Mouse (Mus musculus): ENCODE measurements around the gene Gm21987. TPM values are rescaled to one million over a fixed set of nuclear protein-coding genes. Genes with fewer than 3 reads are reported as not detected.

Gene Gm21987
- polyA plus RNA-seq, 1 experiment from 2014 or later: not detected

- Histone ChIP-seq H3K9me3 (replicated peaks) (no peaks in the 10 kb centered on the region), H3K36me3 (peaks cover 23% of the 10 kb centered on the region), H3K27ac (peak overlapping the region; percentile 96), H3K4me3 (peak overlapping the region; percentile 63), H3K9ac (peak overlapping the region; percentile 70), H3K4me2 (peak overlapping the region; percentile 70), H3K4me1 (peaks cover 89% of the 10 kb centered on the region), H3K27me3 (replicated peaks) (no peaks in the 10 kb centered on the region)
- ATAC-seq: 0 out of 2 replicates have a peak, but pooled peaks have one; percentile 7
- WGBS (ENCODE audit: insufficient replicate concordance): 51% methylated on average over 10 of the region's 10 CpGs
These were observed 27.7 kb downstream of the Gm21987 start for GRCm38 (mm10) chr16:38374379-38375140.

- peak overlapping the region; percentile 70 for H3K4me2 ChIP-seq
- 18% methylated on average over 7 of the region's 7 CpGs for WGBS (ENCODE audit: insufficient replicate concordance)
- peak overlapping the region; percentile 75 for H3K27ac ChIP-seq
- peak overlapping the region; percentile 70 for H3K9ac ChIP-seq
- peaks cover 23% of the 10 kb centered on the region for H3K36me3 ChIP-seq
- no peaks in the 10 kb centered on the region for H3K9me3 ChIP-seq (replicated peaks)
- H3K27me3 ChIP-seq (replicated peaks): no peaks in the 10 kb centered on the region
- peaks cover 88% of the 10 kb centered on the region for H3K4me1 ChIP-seq
- H3K4me3 ChIP-seq: peak overlapping the region; percentile 63
- ATAC-seq: peak; percentile 22; the same call in 1 of the 2 replicates
These were observed 28.3 kb downstream of the Gm21987 start for GRCm38 (mm10) chr16:38375182-38375581.

DNA sequence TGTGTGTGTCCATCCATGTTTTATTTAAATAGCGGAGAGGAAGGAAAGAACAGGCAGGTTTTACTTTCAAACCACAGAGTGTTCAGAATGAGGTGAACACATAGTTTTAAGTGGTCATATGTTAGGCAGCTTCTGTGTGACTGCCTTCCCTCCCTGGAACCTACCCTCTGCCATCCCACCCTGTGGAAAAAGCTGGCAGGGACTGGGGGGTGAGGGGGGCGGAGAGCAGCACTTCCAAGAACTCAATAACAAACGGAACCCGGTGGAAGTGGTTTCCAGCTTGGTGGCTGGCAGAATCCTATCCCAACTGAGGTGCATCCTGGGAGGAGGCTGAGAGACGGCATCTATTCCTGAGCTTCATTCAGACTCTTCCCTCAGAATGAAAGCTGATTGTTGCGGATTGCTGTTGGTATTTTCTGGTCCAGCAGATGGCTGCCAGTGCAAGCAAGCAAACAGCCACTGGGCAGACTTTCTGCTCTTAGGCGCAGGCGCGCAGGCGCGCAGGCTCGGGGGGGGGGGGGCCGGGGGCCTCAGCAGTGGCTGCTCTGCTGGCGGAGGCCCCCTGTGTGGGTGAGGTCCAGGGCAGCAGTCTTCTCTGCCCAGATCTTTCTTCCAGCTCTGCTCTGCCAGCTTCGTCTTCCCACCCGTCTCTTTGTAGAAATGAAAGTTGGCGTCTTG, 29.5 kb downstream of the Gm21987 start:
- H3K27ac ChIP-seq: peak overlapping the region; percentile 75
- H3K4me3 ChIP-seq: peak overlapping the region; percentile 63
- H3K27me3 ChIP-seq (replicated peaks): no peaks in the 10 kb centered on the region
- H3K9me3 ChIP-seq (replicated peaks): no peaks in the 10 kb centered on the region
- WGBS (ENCODE audit: insufficient replicate concordance): 22% methylated on average over 17 of the region's 17 CpGs
- H3K36me3 ChIP-seq: peaks cover 23% of the 10 kb centered on the region
- H3K4me1 ChIP-seq: peaks cover 77% of the 10 kb centered on the region
- peak overlapping the region; percentile 70 for H3K9ac ChIP-seq
- H3K4me2 ChIP-seq: peak overlapping the region; percentile 70
- no peak for ATAC-seq

DNA sequence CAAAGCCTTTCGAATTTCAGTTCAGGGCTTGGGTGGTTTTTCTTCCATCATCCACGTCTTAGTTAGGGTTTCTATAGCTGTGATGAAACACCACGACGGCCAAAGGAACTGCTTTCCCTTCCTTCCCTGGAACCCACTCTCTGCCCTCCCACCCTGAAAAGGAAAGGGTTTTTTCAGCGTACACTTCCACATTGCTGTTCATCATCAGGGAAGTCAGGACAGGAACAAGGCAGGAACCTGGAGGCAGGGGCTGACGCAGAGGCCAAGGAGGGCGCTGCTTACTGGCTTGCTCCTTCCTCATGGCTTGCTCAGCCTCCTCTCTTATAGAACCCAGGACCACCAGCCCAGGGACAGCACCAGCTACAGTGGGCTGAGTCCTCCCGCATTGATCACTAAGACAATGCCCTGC, 30.0 kb downstream of the Gm21987 start:
- H3K4me2 ChIP-seq: peak overlapping the region; percentile 70
- no peaks in the 10 kb centered on the region for H3K9me3 ChIP-seq (replicated peaks)
- ATAC-seq: no peak
- peak overlapping the region; percentile 75 for H3K27ac ChIP-seq
- H3K4me1 ChIP-seq: peaks cover 74% of the 10 kb centered on the region
- 36% methylated on average over 8 of the region's 8 CpGs for WGBS (ENCODE audit: insufficient replicate concordance)
- H3K36me3 ChIP-seq: peaks cover 23% of the 10 kb centered on the region
- H3K4me3 ChIP-seq: peak overlapping the region; percentile 63
- H3K27me3 ChIP-seq (replicated peaks): no peaks in the 10 kb centered on the region
- peak overlapping the region; percentile 70 for H3K9ac ChIP-seq

DNA sequence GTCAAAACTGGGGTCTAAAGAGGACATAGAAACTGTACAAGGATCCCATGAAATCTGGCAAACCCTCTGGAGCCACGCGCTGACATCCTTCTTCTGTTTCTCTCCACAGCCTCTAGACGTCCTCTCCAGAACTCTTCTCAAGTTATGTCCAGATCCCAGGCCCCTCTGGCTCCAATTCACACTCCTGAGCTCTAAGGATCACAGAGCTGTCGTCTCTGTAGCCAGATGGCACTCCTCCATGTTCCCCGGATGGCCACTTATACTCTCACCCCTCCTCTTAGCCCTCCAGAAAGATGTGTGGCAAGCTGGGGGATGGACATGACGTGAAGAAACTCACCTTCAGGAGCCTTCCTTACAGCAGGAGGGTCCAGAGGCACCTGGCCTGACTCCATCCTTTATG, 30.7 kb downstream of the Gm21987 start:
- Histone ChIP-seq H3K4me2 (no peak overlapping the region), H3K9me3 (replicated peaks) (no peaks in the 10 kb centered on the region), H3K27ac (peak overlapping the region; percentile 75), H3K36me3 (peaks cover 23% of the 10 kb centered on the region), H3K9ac (no peak overlapping the region), H3K27me3 (replicated peaks) (no peaks in the 10 kb centered on the region), H3K4me1 (peaks cover 72% of the 10 kb centered on the region), H3K4me3 (no peak overlapping the region)
- no peak for ATAC-seq
- 90% methylated on average over 6 of the region's 6 CpGs for WGBS (ENCODE audit: insufficient replicate concordance)

GRCm38 (mm10) chr16:38378591-38378990, 31.8 kb downstream of the Gm21987 start:
- Histone ChIP-seq H3K9me3 (replicated peaks) (no peaks in the 10 kb centered on the region), H3K27ac (peak overlapping the region; percentile 34), H3K4me1 (peaks cover 71% of the 10 kb centered on the region), H3K36me3 (peaks cover 23% of the 10 kb centered on the region), H3K4me2 (no peak overlapping the region), H3K4me3 (no peak overlapping the region), H3K9ac (no peak overlapping the region), H3K27me3 (replicated peaks) (no peaks in the 10 kb centered on the region)
- no peak for ATAC-seq
- 84% methylated on average over 6 of the region's 6 CpGs for WGBS (ENCODE audit: insufficient replicate concordance)

GRCm38 (mm10) chr16:38379088-38379487, 32.2 kb downstream of the Gm21987 start:
- Histone ChIP-seq H3K4me3 (no peak overlapping the region), H3K9me3 (replicated peaks) (no peaks in the 10 kb centered on the region), H3K4me2 (no peak overlapping the region), H3K27me3 (replicated peaks) (no peaks in the 10 kb centered on the region), H3K36me3 (peaks cover 21% of the 10 kb centered on the region), H3K4me1 (peaks cover 71% of the 10 kb centered on the region), H3K9ac (no peak overlapping the region), H3K27ac (peak overlapping the region; percentile 34; the same call in 1 of the 2 replicates)
- 26% methylated on average over 6 of the region's 6 CpGs for WGBS (ENCODE audit: insufficient replicate concordance)
- ATAC-seq: no peak

DNA sequence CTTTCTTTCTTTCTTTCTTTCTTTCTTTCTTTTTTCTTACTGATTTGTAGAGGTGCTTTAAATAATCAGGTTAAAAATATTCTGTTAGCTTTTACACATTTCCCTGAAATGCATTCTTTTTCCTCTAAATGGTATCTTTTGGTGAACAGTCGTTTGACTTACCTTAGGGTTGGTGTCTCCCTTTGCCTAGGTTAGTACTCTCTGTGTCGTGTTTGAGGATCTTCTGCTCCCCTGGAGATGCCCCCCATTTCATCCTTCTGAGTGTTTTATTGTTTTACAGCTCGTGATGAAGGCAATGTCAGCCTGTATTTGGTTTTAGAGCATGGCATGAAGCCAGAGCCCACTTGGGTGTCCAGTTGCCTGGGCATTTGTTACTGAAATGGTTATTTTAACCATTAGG, 32.7 kb downstream of the Gm21987 start:
- 34% methylated on average over 3 of the region's 3 CpGs for WGBS (ENCODE audit: insufficient replicate concordance)
- Histone ChIP-seq H3K4me2 (no peak overlapping the region), H3K27ac (peak overlapping the region; percentile 33; the same call in 1 of the 2 replicates), H3K9me3 (replicated peaks) (no peaks in the 10 kb centered on the region), H3K9ac (no peak overlapping the region), H3K36me3 (peaks cover 19% of the 10 kb centered on the region), H3K4me1 (peaks cover 71% of the 10 kb centered on the region), H3K27me3 (replicated peaks) (no peaks in the 10 kb centered on the region), H3K4me3 (no peak overlapping the region)
- no peak for ATAC-seq

DNA sequence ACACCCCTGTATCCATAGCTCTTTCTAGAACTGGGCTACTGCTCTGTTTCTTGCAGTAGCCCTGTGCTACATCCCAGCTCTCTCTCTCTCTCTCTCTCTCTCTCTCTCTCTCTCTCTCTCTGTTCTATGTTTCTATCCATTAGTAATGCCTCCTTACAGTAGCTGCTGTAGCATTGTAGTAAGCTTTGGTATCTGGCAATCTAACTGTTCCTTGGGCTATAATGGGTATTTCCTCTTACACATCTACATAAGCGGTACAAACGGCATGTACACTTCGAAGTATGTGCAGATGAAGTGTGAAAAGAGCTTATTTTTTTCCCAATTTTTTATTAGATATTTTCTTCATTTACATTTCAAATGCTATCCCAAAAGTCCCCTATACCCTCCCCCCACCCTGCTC, 33.1 kb downstream of the Gm21987 start:
- H3K36me3 ChIP-seq: peaks cover 19% of the 10 kb centered on the region
- no peak overlapping the region for H3K4me2 ChIP-seq
- H3K4me1 ChIP-seq: peaks cover 71% of the 10 kb centered on the region
- WGBS (ENCODE audit: insufficient replicate concordance): 81% methylated on average over 3 of the region's 3 CpGs
- ATAC-seq: no peak
- no peaks in the 10 kb centered on the region for H3K9me3 ChIP-seq (replicated peaks)
- no peak overlapping the region for H3K9ac ChIP-seq
- H3K27ac ChIP-seq: peak overlapping the region; percentile 33; the same call in 1 of the 2 replicates
- no peaks in the 10 kb centered on the region for H3K27me3 ChIP-seq (replicated peaks)
- no peak overlapping the region for H3K4me3 ChIP-seq

DNA sequence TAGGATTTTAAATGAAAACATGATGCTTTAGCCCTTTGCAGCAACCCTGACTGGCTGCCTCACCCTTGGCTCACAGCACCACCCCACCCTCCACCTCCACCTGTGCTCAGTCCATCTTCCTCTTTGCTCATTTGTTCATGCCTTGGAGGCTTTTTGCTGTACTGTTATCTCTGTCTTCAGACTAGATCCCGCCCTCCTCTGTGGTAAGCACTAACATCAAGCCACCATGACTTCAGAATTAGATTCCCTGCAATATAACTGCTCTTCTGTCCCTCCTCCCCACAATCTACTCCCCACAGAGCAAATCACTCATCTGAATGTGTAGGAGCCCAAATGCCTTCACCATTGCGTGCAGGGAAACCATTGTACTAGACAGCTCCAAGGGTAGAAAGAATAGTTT, 36.8 kb downstream of the Gm21987 start:
- H3K9me3 ChIP-seq (replicated peaks): no peaks in the 10 kb centered on the region
- no peak overlapping the region for H3K9ac ChIP-seq
- H3K4me2 ChIP-seq: peak overlapping the region; percentile 15; the same call in 1 of the 2 replicates
- peak overlapping the region; percentile 61 for H3K27ac ChIP-seq
- peaks cover 69% of the 10 kb centered on the region for H3K4me1 ChIP-seq
- peaks cover 3% of the 10 kb centered on the region for H3K36me3 ChIP-seq
- peak; percentile 83 for ATAC-seq
- no peaks in the 10 kb centered on the region for H3K27me3 ChIP-seq (replicated peaks)
- H3K4me3 ChIP-seq: no peak overlapping the region
- WGBS (ENCODE audit: insufficient replicate concordance): 20% methylated on average over 2 of the region's 2 CpGs

- Histone ChIP-seq H3K27me3 (replicated peaks) (no peaks in the 10 kb centered on the region), H3K4me3 (no peak overlapping the region), H3K36me3 (no peaks in the 10 kb centered on the region), H3K4me1 (peaks cover 56% of the 10 kb centered on the region), H3K4me2 (no peak overlapping the region), H3K27ac (peak overlapping the region; percentile 61), H3K9me3 (replicated peaks) (no peaks in the 10 kb centered on the region), H3K9ac (no peak overlapping the region)
- WGBS (ENCODE audit: insufficient replicate concordance): 81% methylated on average over 6 of the region's 6 CpGs
- ATAC-seq: no peak
These were observed 38.4 kb downstream of the Gm21987 start for GRCm38 (mm10) chr16:38385184-38385634.

- Histone ChIP-seq H3K4me2 (no peak overlapping the region), H3K27me3 (replicated peaks) (no peaks in the 10 kb centered on the region), H3K27ac (peak overlapping the region; percentile 61; the same call in 1 of the 2 replicates), H3K4me1 (peaks cover 56% of the 10 kb centered on the region), H3K4me3 (no peak overlapping the region), H3K36me3 (no peaks in the 10 kb centered on the region), H3K9ac (no peak overlapping the region), H3K9me3 (replicated peaks) (no peaks in the 10 kb centered on the region)
- ATAC-seq: no peak
- WGBS (ENCODE audit: insufficient replicate concordance): 80% methylated on average over 4 of the region's 4 CpGs
These were observed 38.9 kb downstream of the Gm21987 start for GRCm38 (mm10) chr16:38385700-38386099.
